In the genomic region with DNA sequence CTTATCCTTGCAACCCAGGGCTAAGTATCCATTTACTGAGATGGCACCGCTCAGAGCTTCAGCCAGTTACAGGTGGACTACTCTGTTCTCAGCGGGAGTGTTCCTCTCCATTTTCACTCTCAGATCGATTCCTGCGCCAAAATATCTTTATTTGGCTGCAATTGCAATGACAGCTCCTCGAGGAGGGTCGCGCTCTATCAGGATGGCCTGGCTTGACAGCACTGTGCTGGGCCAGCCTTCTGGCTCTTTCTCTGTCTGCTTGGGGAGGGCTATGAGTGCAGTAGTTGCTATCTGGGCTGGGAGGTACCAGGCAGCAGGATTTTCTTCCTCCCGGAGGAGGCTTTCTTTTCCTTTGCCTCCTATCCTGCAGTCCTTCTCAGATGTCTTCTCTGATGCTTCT, we compare ENCODE assay signal across 15 mouse cellular contexts.
"Had no signal": no experiment of that assay in that cellular context is flagged by ENCODE, and none has a peak within 500 bp of the region (broad histone marks: within the 10 kb centered on the region; RNA-seq: fewer than 3 reads in every experiment).

No protein-coding gene starts in this region.

- H3K27me3 ChIP-seq: limb, embryonic 15.5 days; liver, embryonic 12.5 days; lung, embryonic 15.5 days; megakaryocyte, embryonic 14.5 days; neural tube, embryonic 13.5 days had no signal

- H3K9ac ChIP-seq: limb, embryonic 15.5 days; liver, embryonic 12.5 days; lung, embryonic 15.5 days; neural tube, embryonic 13.5 days had no signal

- H3K4me2 ChIP-seq: limb, embryonic 15.5 days; liver, embryonic 12.5 days; lung, embryonic 15.5 days; midbrain, embryonic 11.5 days; neural tube, embryonic 13.5 days had no signal

- H3K4me3 ChIP-seq: left cerebral cortex, adult 2 months; limb, embryonic 15.5 days; liver, embryonic 12.5 days; lung, embryonic 15.5 days; megakaryocyte, embryonic 14.5 days; neural tube, embryonic 13.5 days had no signal

- H3K27ac ChIP-seq: left cerebral cortex, adult 2 months; limb, embryonic 15.5 days; liver, embryonic 12.5 days; lung, embryonic 15.5 days; macrophage; neural tube, embryonic 13.5 days had no signal

- ATAC-seq: liver, embryonic 12.5 days had no signal

- DNase-seq: kidney, adult 8-10 months; kidney, postnatal 10 days; kidney, postnatal 4 days; lung, postnatal 14 days; right cerebral cortex, adult 18-20 months; right cerebral cortex, postnatal 25 days; thymus, postnatal 36 days had no signal

- H3K36me3 ChIP-seq: liver, embryonic 12.5 days; lung, embryonic 15.5 days had no signal

- H3K9me3 ChIP-seq: limb, embryonic 15.5 days; liver, embryonic 12.5 days; lung, embryonic 15.5 days; megakaryocyte, embryonic 14.5 days; neural tube, embryonic 13.5 days had no signal

- H3K4me1 ChIP-seq: megakaryocyte, embryonic 14.5 days had no signal
